ENCODE assay signal across 17 mouse cellular contexts in the genomic region with DNA sequence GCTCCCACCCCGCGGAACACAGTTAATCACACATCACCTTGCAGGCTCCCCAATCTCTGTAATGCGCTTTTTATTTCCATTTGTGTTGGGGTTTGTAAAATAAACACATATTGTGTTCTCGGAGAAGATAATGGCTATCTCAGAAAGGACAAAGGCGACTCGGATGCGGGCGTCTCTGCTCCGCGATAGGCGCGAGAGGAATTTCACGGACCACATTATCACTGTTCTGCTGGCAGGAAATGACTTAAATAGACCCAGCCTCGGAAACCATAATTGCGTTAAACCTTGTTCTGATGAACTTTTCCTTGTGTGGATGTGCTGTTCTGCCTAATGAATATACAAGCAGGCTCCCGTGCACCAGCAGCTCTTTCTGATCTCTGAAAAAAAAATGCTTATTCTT.
A peak's percentile ranks its signal among the peaks of the same experiment; 100 is the strongest.
DNase-seq lines count a peak whose midpoint lies in the region; ATAC-seq lines count a peak whose summit lies in the region.
"Had no signal": no experiment of that assay in that cellular context is flagged by ENCODE, and none has a peak within 500 bp of the region (broad histone marks: within the 10 kb centered on the region; RNA-seq: fewer than 3 reads in every experiment).

No protein-coding gene starts in this region.

- 0 out of 2 replicates have a peak overlapping the region, but pooled peaks have one; percentile 23 for H3K4me2 ChIP-seq in heart, embryonic 12.5 days
- H3K4me2 ChIP-seq in midbrain, embryonic 11.5 days, result no peak overlapping the region
- H3K4me2 ChIP-seq in midbrain, embryonic 12.5 days (replicated peaks), result no peak overlapping the region
- H3K4me2 ChIP-seq in kidney, embryonic 16.5 days (replicated peaks; ENCODE audit: low read depth, low read length), result no peak overlapping the region
- H3K4me2 ChIP-seq: intestine, embryonic 15.5 days; limb, embryonic 15.5 days had no signal

- H3K4me1 ChIP-seq in heart, embryonic 12.5 days (replicated peaks), result 0 out of 2 replicates have a peak, but pooled peaks cover 6% of the 10 kb centered on the region
- H3K4me1 ChIP-seq in midbrain, embryonic 10.5 days, result peaks cover 48% of the 10 kb centered on the region
- peaks cover 14% of the 10 kb centered on the region for H3K4me1 ChIP-seq in midbrain, embryonic 11.5 days (ENCODE audit: control insufficient read depth, insufficient read depth, low read length)
- peaks cover 41% of the 10 kb centered on the region for H3K4me1 ChIP-seq in midbrain, embryonic 12.5 days
- H3K4me1 ChIP-seq in kidney, embryonic 16.5 days (ENCODE audit: insufficient read depth, low read length), result peaks cover 9% of the 10 kb centered on the region
- H3K4me1 ChIP-seq: intestine, embryonic 15.5 days; limb, embryonic 15.5 days had no signal

- H3K27me3 ChIP-seq in heart, embryonic 12.5 days (replicated peaks), result no peaks in the 10 kb centered on the region
- H3K27me3 ChIP-seq in midbrain, embryonic 10.5 days (ENCODE audit: low read depth, poor library complexity, severe bottlenecking), result peaks cover 44% of the 10 kb centered on the region
- no peaks in the 10 kb centered on the region; the same call in 1 of the 2 replicates for H3K27me3 ChIP-seq in midbrain, embryonic 11.5 days (ENCODE audit: control insufficient read depth, insufficient read depth, low read length)
- H3K27me3 ChIP-seq in midbrain, embryonic 12.5 days, result peaks cover 12% of the 10 kb centered on the region; the same call in 1 of the 2 replicates
- H3K27me3 ChIP-seq in kidney, embryonic 16.5 days (ENCODE audit: insufficient read depth, low read length), result no peaks in the 10 kb centered on the region
- H3K27me3 ChIP-seq: intestine, embryonic 15.5 days; limb, embryonic 15.5 days had no signal

- no peak overlapping the region for H3K4me3 ChIP-seq in heart, embryonic 12.5 days
- H3K4me3 ChIP-seq in midbrain, embryonic 10.5 days, result no peak overlapping the region
- no peak overlapping the region for H3K4me3 ChIP-seq in midbrain, embryonic 11.5 days (ENCODE audit: low read depth, low read length)
- no peak overlapping the region for H3K4me3 ChIP-seq in midbrain, embryonic 12.5 days
- H3K4me3 ChIP-seq in kidney, embryonic 16.5 days (ENCODE audit: low read length), result no peak overlapping the region
- H3K4me3 ChIP-seq: embryonic facial prominence, embryonic 10.5 days; intestine, embryonic 15.5 days; limb, embryonic 15.5 days had no signal

- DNase-seq in heart, postnatal 25 days (ENCODE audit: low spot score), result no peak
- no peak for DNase-seq in midbrain, embryonic 10.5 days (ENCODE audit: low spot score)
- DNase-seq in midbrain, embryonic 11.5 days (ENCODE audit: low spot score, missing footprints), result no peak
- no peak for DNase-seq in layer of hippocampus, adult 18-20 months (ENCODE audit: low spot score in 2 of 2)
- DNase-seq: adrenal gland, adult 8-10 months; cerebellum, adult 18-20 months; gastrocnemius, postnatal 25 days; heart, postnatal 10 days; lung, adult 18-20 months; lung, postnatal 36 days; thymus, postnatal 25 days had no signal

- H3K9me3 ChIP-seq in heart, embryonic 12.5 days (replicated peaks), result no peaks in the 10 kb centered on the region
- no peaks in the 10 kb centered on the region for H3K9me3 ChIP-seq in midbrain, embryonic 10.5 days (replicated peaks)
- no peaks in the 10 kb centered on the region for H3K9me3 ChIP-seq in midbrain, embryonic 11.5 days (ENCODE audit: control insufficient read depth, low read length)
- no peaks in the 10 kb centered on the region for H3K9me3 ChIP-seq in midbrain, embryonic 12.5 days
- H3K9me3 ChIP-seq in kidney, embryonic 16.5 days (ENCODE audit: low read length), result no peaks in the 10 kb centered on the region
- H3K9me3 ChIP-seq: embryonic facial prominence, embryonic 10.5 days; intestine, embryonic 15.5 days; limb, embryonic 15.5 days had no signal

- no peak overlapping the region for H3K27ac ChIP-seq in heart, embryonic 12.5 days (ENCODE audit: poor library complexity, severe bottlenecking)
- peak overlapping the region; percentile 30; the same call in 1 of the 2 replicates for H3K27ac ChIP-seq in midbrain, embryonic 10.5 days (replicated peaks)
- no peak overlapping the region for H3K27ac ChIP-seq in midbrain, embryonic 11.5 days (ENCODE audit: low read depth, low read length)
- peak overlapping the region; percentile 40; the same call in 1 of the 2 replicates for H3K27ac ChIP-seq in midbrain, embryonic 12.5 days (replicated peaks)
- no peak overlapping the region for H3K27ac ChIP-seq in kidney, embryonic 16.5 days (ENCODE audit: low read length)
- H3K27ac ChIP-seq: embryonic facial prominence, embryonic 10.5 days; intestine, embryonic 15.5 days; limb, embryonic 15.5 days had no signal

- intact Hi-C loops in heart, postnatal 25 days (cut with DNase I), result no loop called here

- no peak for ATAC-seq in heart, embryonic 12.5 days (ENCODE audit: insufficient number of reproducible peaks, low FRiP score)
- ATAC-seq in midbrain, embryonic 11.5 days (ENCODE audit: low FRiP score), result no peak
- ATAC-seq in midbrain, embryonic 12.5 days (ENCODE audit: low FRiP score, low read depth), result no peak
- no peak for ATAC-seq in kidney, embryonic 16.5 days (ENCODE audit: low FRiP score, low TSS enrichment)
- ATAC-seq: intestine, embryonic 15.5 days had no signal

- H3K36me3 ChIP-seq in heart, embryonic 12.5 days, result no peaks in the 10 kb centered on the region
- no peaks in the 10 kb centered on the region for H3K36me3 ChIP-seq in midbrain, embryonic 10.5 days
- no peaks in the 10 kb centered on the region for H3K36me3 ChIP-seq in midbrain, embryonic 11.5 days (ENCODE audit: control insufficient read depth, insufficient read depth, low read length)
- no peaks in the 10 kb centered on the region for H3K36me3 ChIP-seq in midbrain, embryonic 12.5 days
- no peaks in the 10 kb centered on the region for H3K36me3 ChIP-seq in kidney, embryonic 16.5 days (ENCODE audit: insufficient read depth, low read length)
- H3K36me3 ChIP-seq: embryonic facial prominence, embryonic 10.5 days; intestine, embryonic 15.5 days; limb, embryonic 15.5 days had no signal

- H3K9ac ChIP-seq in heart, embryonic 12.5 days, result no peak overlapping the region
- H3K9ac ChIP-seq in midbrain, embryonic 11.5 days (ENCODE audit: low read length), result no peak overlapping the region
- H3K9ac ChIP-seq in midbrain, embryonic 12.5 days (replicated peaks), result no peak overlapping the region
- H3K9ac ChIP-seq in kidney, embryonic 16.5 days (replicated peaks; ENCODE audit: low read length), result no peak overlapping the region
- H3K9ac ChIP-seq: intestine, embryonic 15.5 days; limb, embryonic 15.5 days had no signal

- 45% methylated on average over 16 of the region's 16 CpGs for WGBS in heart, embryonic 12.5 days
- 84% methylated on average over 16 of the region's 16 CpGs for WGBS in midbrain, embryonic 10.5 days
- 82% methylated on average over 16 of the region's 16 CpGs for WGBS in midbrain, embryonic 11.5 days
- WGBS in midbrain, embryonic 12.5 days, result 73% methylated on average over 16 of the region's 16 CpGs
- WGBS in kidney, embryonic 16.5 days, result 81% methylated on average over 16 of the region's 16 CpGs

Comparison
In these comparisons a context has a peak if more than half of its experiments do, and no peak if none do; other contexts are left out.
1. H3K27ac ChIP-seq: peak in midbrain, embryonic 10.5 days (single experiment) and midbrain, embryonic 12.5 days (single experiment); none in heart, embryonic 12.5 days (single experiment), midbrain, embryonic 11.5 days (single experiment) and kidney, embryonic 16.5 days (single experiment).